Mouse (Mus musculus) lung, postnatal 0 days (tissue): ENCODE measurements around the gene Sertad3.

Experiments
- CTCF ChIP-seq: IDR thresholded peaks from 2 replicates; pipeline ENCODE4 v1.5.1; 2016; ENCODE audit warnings: antibody characterized with exemption, mild to moderate bottlenecking
- EP300 ChIP-seq: IDR thresholded peaks from 2 replicates; pipeline ENCODE4 v1.6.1; 2016; ENCODE audit warnings: antibody characterized with exemption, mild to moderate bottlenecking, control low read depth

DNA sequence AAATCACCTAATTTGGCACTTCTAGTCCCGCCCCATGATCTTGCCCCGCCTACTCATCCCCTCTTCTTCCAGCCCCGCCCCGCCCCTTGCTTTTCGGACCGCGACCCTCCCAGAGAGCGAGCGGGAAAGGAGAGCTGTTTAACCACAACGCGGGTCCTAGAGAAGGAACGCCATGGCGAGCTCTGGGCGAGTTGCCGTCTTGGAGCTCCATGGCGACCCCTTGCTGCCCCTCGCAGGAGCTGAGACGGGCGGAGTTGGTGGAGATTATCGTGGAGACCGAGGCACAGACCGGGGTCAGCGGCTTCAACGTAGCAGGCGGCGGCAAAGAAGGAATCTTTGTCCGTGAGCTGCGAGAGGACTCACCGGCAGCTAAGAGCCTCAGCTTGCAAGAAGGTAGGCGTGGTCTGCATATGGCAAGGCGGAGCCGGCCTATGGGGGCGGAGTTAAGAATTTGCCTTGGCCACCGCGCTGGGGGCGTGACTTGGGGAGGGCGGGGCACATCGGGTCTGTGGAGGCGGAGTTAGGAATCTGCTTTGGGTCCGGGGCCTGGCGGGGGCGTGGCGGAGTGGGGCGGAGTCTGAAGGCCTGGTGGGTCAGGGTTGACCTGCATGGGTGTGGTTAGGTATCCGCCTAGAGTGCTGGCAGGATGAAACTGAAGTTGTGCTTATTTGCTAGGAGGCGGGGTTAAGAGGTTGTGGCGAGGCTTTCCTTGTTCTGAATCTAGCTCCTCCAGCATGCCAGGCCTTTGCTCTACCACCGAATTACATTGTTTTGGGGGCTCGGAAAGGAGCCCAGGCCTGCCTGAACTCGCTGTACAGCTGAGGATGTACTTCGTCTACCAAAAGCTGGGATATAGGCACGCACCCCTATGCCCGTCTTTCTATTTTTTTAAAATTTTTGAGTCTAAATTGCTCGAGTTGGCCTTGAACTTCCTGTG lies 34.4 kb downstream of the Sertad3 start:
- TF ChIP-seq CTCF = peak; percentile 47
- TF ChIP-seq EP300 = no peak
